Mouse (Mus musculus) lung, postnatal 0 days (tissue): Measurements from ENCODE around the gene Tomm70a.

Source experiments
- CTCF ChIP-seq: IDR thresholded peaks from 2 replicates; pipeline ENCODE4 v1.5.1; 2016; ENCODE audit warnings: antibody characterized with exemption, mild to moderate bottlenecking
- EP300 ChIP-seq: IDR thresholded peaks from 2 replicates; pipeline ENCODE4 v1.6.1; 2016; ENCODE audit warnings: antibody characterized with exemption, mild to moderate bottlenecking, control low read depth

DNA sequence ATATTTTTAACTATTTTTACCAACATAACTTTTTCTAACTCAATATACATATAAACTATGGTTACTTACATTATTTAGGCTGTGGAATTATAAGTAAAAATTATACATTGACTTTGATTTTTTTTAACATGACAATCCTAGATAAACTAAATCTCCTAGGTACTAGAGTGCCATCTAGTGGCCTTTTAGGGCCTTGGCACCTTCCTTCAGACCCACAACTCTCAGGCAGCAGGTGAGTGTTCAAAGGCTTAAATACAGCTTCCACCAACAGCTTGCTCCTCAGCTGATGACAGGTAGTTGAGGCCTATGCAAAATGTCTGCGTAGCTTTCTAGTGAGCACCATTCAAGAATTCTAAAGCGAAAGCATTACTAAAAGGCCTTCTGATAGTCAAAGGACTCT is 55.8 kb downstream of the Tomm70a start:
- TF ChIP-seq CTCF (peak; percentile 77), EP300 (no peak)
